Mouse (Mus musculus) MEL (cell line): Measurements from ENCODE around the gene Asb3. TPM values are rescaled to one million over a fixed set of nuclear protein-coding genes. Genes with fewer than 3 reads are reported as not detected.
A peak's percentile ranks its signal among the peaks of the same experiment; 100 is the strongest.

ENCODE experiments used
- DNase-seq: peaks from one replicate; pipeline ENCODE4 v3.0.0; 2011; ENCODE audit warnings: low read depth, low spot score
- H3K27ac ChIP-seq: 2 replicates; pipeline ENCODE4 v1.5.1; 2012; ENCODE audit warnings: low read depth, mild to moderate bottlenecking, control low read depth, low read length, moderate library complexity; ENCODE audit not compliant: control insufficient read depth
- H3K27me3 ChIP-seq, 2 experiments: fragments of 150-350 bp in 1 of 2; sonication (generic) in 1 of 2; 2 replicates each; pipeline ENCODE4 v1.6.1; 2012; ENCODE audit warnings: low read length in 2 of 2, mild to moderate bottlenecking in 2 of 2, improper control_type of control experiment in 1 of 2, moderate library complexity in 1 of 2; ENCODE audit not compliant: insufficient read depth in 2 of 2, control insufficient read depth in 1 of 2
- H3K36me3 ChIP-seq, 2 experiments: 2 replicates each; pipeline ENCODE4 v1.6.1; 2012 to 2014; ENCODE audit warnings: low read length in 2 of 2, improper control_type of control experiment in 1 of 2, inconsistent platforms in 1 of 2, mild to moderate bottlenecking in 1 of 2; ENCODE audit not compliant: insufficient read depth in 2 of 2, control insufficient read depth in 1 of 2
- H3K4me1 ChIP-seq, 2 experiments: fragments of 150-350 bp in 1 of 2; sonication (generic) in 1 of 2; 2 replicates each; pipeline ENCODE4 v1.6.1; 2012; ENCODE audit warnings: low read length in 2 of 2, improper control_type of control experiment in 1 of 2, mild to moderate bottlenecking in 1 of 2; ENCODE audit not compliant: insufficient read depth in 2 of 2, control insufficient read depth in 1 of 2
- H3K4me3 ChIP-seq, 2 experiments: fragments of 150-350 bp in 1 of 2; sonication (generic) in 1 of 2; 2 replicates each; pipeline ENCODE4 v1.5.1; 2012; ENCODE audit warnings: low read depth in 2 of 2, low read length in 2 of 2, mild to moderate bottlenecking in 2 of 2, moderate library complexity in 2 of 2, control low read depth in 1 of 2, improper control_type of control experiment in 1 of 2; ENCODE audit not compliant: control insufficient read depth in 1 of 2, insufficient read depth in 1 of 2
- H3K79me2 ChIP-seq: 2 replicates; pipeline ENCODE4 v1.6.1; 2012; ENCODE audit warnings: mild to moderate bottlenecking, low read length, moderate library complexity; ENCODE audit not compliant: control insufficient read depth, poor library complexity, insufficient read depth
- H3K9ac ChIP-seq: 2 replicates; pipeline ENCODE4 v1.6.1; 2012; ENCODE audit warnings: low read depth, mild to moderate bottlenecking, control low read depth, low read length, moderate library complexity; ENCODE audit not compliant: control insufficient read depth, poor library complexity, severe bottlenecking
- H3K9me3 ChIP-seq: fragments of 150-350 bp; sonication (generic); replicated peaks from 2 replicates; pipeline ENCODE4 v1.6.1; 2012; ENCODE audit warnings: mild to moderate bottlenecking, low read length, improper control_type of control experiment, moderate library complexity; ENCODE audit not compliant: insufficient read depth
- BHLHE40 ChIP-seq: IDR thresholded peaks from 2 replicates; pipeline ENCODE4 v1.6.1; 2012; ENCODE audit warnings: low read depth, mild to moderate bottlenecking, inconsistent platforms, low read length, improper control_type of control experiment, borderline replicate concordance
- CHD1 ChIP-seq: IDR thresholded peaks from 2 replicates; pipeline ENCODE4 v1.6.1; 2012; ENCODE audit warnings: low read depth, mild to moderate bottlenecking, inconsistent platforms, low read length, improper control_type of control experiment
- CHD2 ChIP-seq: IDR thresholded peaks from 2 replicates; pipeline ENCODE4 v1.6.1; 2011; ENCODE audit warnings: low read length, improper control_type of control experiment
- CTCF ChIP-seq, 3 experiments: IDR thresholded peaks in 2 of 3; conservative IDR thresholded peaks in 1 of 3; 2 replicates each; pipeline ENCODE4 v1.5.1; 2011 to 2012; ENCODE audit warnings: low read length in 3 of 3, low read depth in 2 of 3, mild to moderate bottlenecking in 2 of 3, improper control_type of control experiment in 1 of 3, inconsistent platforms in 1 of 3, mixed read lengths in 1 of 3, moderate library complexity in 1 of 3; ENCODE audit not compliant: control insufficient read depth in 1 of 3, insufficient read depth in 1 of 3, poor library complexity in 1 of 3, severe bottlenecking in 1 of 3
- E2F4 ChIP-seq: IDR thresholded peaks from 2 replicates; pipeline ENCODE4 v1.6.1; 2011; ENCODE audit warnings: low read depth, low read length, improper control_type of control experiment, borderline replicate concordance
- ELF1 ChIP-seq: IDR thresholded peaks from 2 replicates; pipeline ENCODE4 v1.6.1; 2014; ENCODE audit warnings: low read depth, mild to moderate bottlenecking, inconsistent platforms, low read length, improper control_type of control experiment, moderate library complexity
- EP300 ChIP-seq, 2 experiments: IDR thresholded peaks; 2 replicates each; pipeline ENCODE4 v1.6.1; 2011; ENCODE audit warnings: improper control_type of control experiment in 2 of 2, low read length in 2 of 2, low read depth in 1 of 2, mild to moderate bottlenecking in 1 of 2
- ETS1 ChIP-seq: IDR thresholded peaks from 2 replicates; pipeline ENCODE4 v1.6.1; 2012; ENCODE audit warnings: low read depth, mild to moderate bottlenecking, inconsistent platforms, low read length, improper control_type of control experiment, moderate library complexity
- GABPA ChIP-seq: IDR thresholded peaks from 2 replicates; pipeline ENCODE4 v1.6.1; 2012; ENCODE audit warnings: low read depth, mild to moderate bottlenecking, inconsistent platforms, low read length, improper control_type of control experiment, moderate library complexity
- GATA1 ChIP-seq: IDR thresholded peaks from 2 replicates; pipeline ENCODE4 v1.6.1; 2011; ENCODE audit warnings: low read depth, low read length, improper control_type of control experiment
- HCFC1 ChIP-seq: IDR thresholded peaks from 2 replicates; pipeline ENCODE4 v1.6.1; 2012; ENCODE audit warnings: low read depth, mild to moderate bottlenecking, inconsistent platforms, low read length, improper control_type of control experiment, moderate library complexity
- JUND ChIP-seq: IDR thresholded peaks from 2 replicates; pipeline ENCODE4 v1.6.1; 2011; ENCODE audit warnings: low read depth, mild to moderate bottlenecking, improper control_type of control experiment, low read length
- KAT2A ChIP-seq: conservative IDR thresholded peaks from 2 replicates; pipeline ENCODE4 v1.6.1; 2012; ENCODE audit warnings: low read depth, low read length, improper control_type of control experiment, inconsistent platforms
- MAFK ChIP-seq: IDR thresholded peaks from 2 replicates; pipeline ENCODE4 v1.6.1; 2011; ENCODE audit warnings: low read depth, mild to moderate bottlenecking, low read length, improper control_type of control experiment, borderline replicate concordance
- MAX ChIP-seq: IDR thresholded peaks from 2 replicates; pipeline ENCODE4 v1.6.1; 2011; ENCODE audit warnings: low read length, improper control_type of control experiment
- MEF2A ChIP-seq: IDR thresholded peaks from 2 replicates; pipeline ENCODE4 v1.6.1; 2014; ENCODE audit warnings: low read depth, mild to moderate bottlenecking, inconsistent platforms, low read length, improper control_type of control experiment; ENCODE audit not compliant: poor library complexity, insufficient replicate concordance, severe bottlenecking; ENCODE audit errors: extremely low read depth
- MXI1 ChIP-seq: IDR thresholded peaks from 2 replicates; pipeline ENCODE4 v1.6.1; 2011; ENCODE audit warnings: mild to moderate bottlenecking, low read depth, low read length, improper control_type of control experiment
- MYB ChIP-seq: IDR thresholded peaks from 2 replicates; pipeline ENCODE4 v1.6.1; 2011; ENCODE audit warnings: mild to moderate bottlenecking, low read depth, low read length, improper control_type of control experiment
- MYC ChIP-seq: IDR thresholded peaks from 2 replicates; pipeline ENCODE4 v1.6.1; 2011; ENCODE audit warnings: low read depth, mild to moderate bottlenecking, low read length, improper control_type of control experiment, moderate library complexity
- NELFE ChIP-seq: IDR thresholded peaks from 2 replicates; pipeline ENCODE4 v1.6.1; 2011; ENCODE audit warnings: low read depth, low read length, improper control_type of control experiment
- NRF1 ChIP-seq: IDR thresholded peaks from 2 replicates; pipeline ENCODE4 v1.6.1; 2014; ENCODE audit warnings: low read depth, mild to moderate bottlenecking, inconsistent platforms, low read length, improper control_type of control experiment, moderate library complexity; ENCODE audit not compliant: poor library complexity, insufficient read depth, severe bottlenecking
- POLR2A ChIP-seq, 2 experiments: IDR thresholded peaks; 2 replicates each; pipeline ENCODE4 v1.6.1; 2011 to 2012; ENCODE audit warnings: low read length in 2 of 2, mild to moderate bottlenecking in 2 of 2, control low read depth in 1 of 2, improper control_type of control experiment in 1 of 2, low read depth in 1 of 2, moderate library complexity in 1 of 2; ENCODE audit not compliant: control insufficient read depth in 1 of 2, insufficient read depth in 1 of 2, poor library complexity in 1 of 2
- POLR2AphosphoS2 ChIP-seq: IDR thresholded peaks from 2 replicates; pipeline ENCODE4 v1.6.1; 2011; ENCODE audit warnings: low read length, improper control_type of control experiment
- POLR2AphosphoS5 ChIP-seq: IDR thresholded peaks from 2 replicates; pipeline ENCODE4 v1.6.1; 2012; ENCODE audit warnings: low read depth, borderline replicate concordance, mild to moderate bottlenecking, inconsistent platforms, low read length, moderate library complexity, mixed read lengths
- RAD21 ChIP-seq: IDR thresholded peaks from 2 replicates; pipeline ENCODE4 v1.6.1; 2011; ENCODE audit warnings: mild to moderate bottlenecking, low read depth, low read length, improper control_type of control experiment
- RCOR1 ChIP-seq: IDR thresholded peaks from 2 replicates; pipeline ENCODE4 v1.6.1; 2012; ENCODE audit warnings: low read depth, mild to moderate bottlenecking, inconsistent platforms, low read length, improper control_type of control experiment
- SIN3A ChIP-seq: IDR thresholded peaks from 2 replicates; pipeline ENCODE4 v1.6.1; 2012; ENCODE audit warnings: low read length, improper control_type of control experiment, inconsistent platforms
- SMC3 ChIP-seq: IDR thresholded peaks from 2 replicates; pipeline ENCODE4 v1.6.1; 2011; ENCODE audit warnings: low read depth, low read length, improper control_type of control experiment
- TBP ChIP-seq: IDR thresholded peaks from 2 replicates; pipeline ENCODE4 v1.8.0; 2011; ENCODE audit warnings: low read depth, low read length, improper control_type of control experiment
- TCF12 ChIP-seq: IDR thresholded peaks from 2 replicates; pipeline ENCODE4 v1.6.1; 2014; ENCODE audit warnings: low read depth, mild to moderate bottlenecking, inconsistent platforms, low read length, improper control_type of control experiment, moderate library complexity
- UBTF ChIP-seq: IDR thresholded peaks from 2 replicates; pipeline ENCODE4 v1.6.1; 2012; ENCODE audit warnings: low read depth, mild to moderate bottlenecking, inconsistent platforms, low read length, improper control_type of control experiment, moderate library complexity, borderline replicate concordance; ENCODE audit not compliant: insufficient read depth
- USF2 ChIP-seq, 2 experiments: IDR thresholded peaks; 2 replicates each; pipeline ENCODE4 v1.6.1; 2011 to 2012; ENCODE audit warnings: improper control_type of control experiment in 2 of 2, low read length in 2 of 2, borderline replicate concordance in 1 of 2, inconsistent platforms in 1 of 2, low read depth in 1 of 2, mild to moderate bottlenecking in 1 of 2; ENCODE audit not compliant: insufficient read depth in 1 of 2
- ZC3H11A ChIP-seq: IDR thresholded peaks from 2 replicates; pipeline ENCODE4 v1.6.1; 2012; ENCODE audit warnings: low read depth, mild to moderate bottlenecking, inconsistent platforms, low read length, improper control_type of control experiment
- ZKSCAN1 ChIP-seq: IDR thresholded peaks from 2 replicates; pipeline ENCODE4 v1.6.1; 2012; ENCODE audit warnings: low read depth, mild to moderate bottlenecking, inconsistent platforms, low read length, improper control_type of control experiment, moderate library complexity
- ZMIZ1 ChIP-seq: IDR thresholded peaks from 2 replicates; pipeline ENCODE4 v1.6.1; 2012; ENCODE audit warnings: low read depth, mild to moderate bottlenecking, inconsistent platforms, low read length, improper control_type of control experiment, moderate library complexity
- ZNF384 ChIP-seq: IDR thresholded peaks from 2 replicates; pipeline ENCODE4 v1.6.1; 2012; ENCODE audit warnings: low read depth, mild to moderate bottlenecking, inconsistent platforms, low read length, improper control_type of control experiment
- polyA plus RNA-seq, 2 experiments: library from polyadenylated mRNA; stranded (reverse) in 1 of 2; unstranded in 1 of 2; fragments of >175 nt in 1 of 2; fragments of >200 nt in 1 of 2; gene quantifications; 2 replicates each; pipeline versions ENCODE4 v1.2.1 to v1.2.4; 2012; ENCODE audit warnings: low replicate concordance in 2 of 2, low read depth in 1 of 2; ENCODE audit not compliant: insufficient read length in 2 of 2, insufficient read depth in 1 of 2, missing spikeins in 1 of 2
- total RNA-seq: library from RNA; depleted of rRNA; stranded (reverse); fragments of 300-350 nt; gene quantifications from 2 replicates; pipeline ENCODE4 v1.2.3, GENCODE M21; 2012

The Asb3 gene
- total and polyA plus RNA-seq, 3 experiments, result 7.9 to 14.3 TPM; not detected in 1

GRCm38 (mm10) chr11:31001169-31001908 lies 116.1 kb downstream of the Asb3 start:
- H3K4me3 ChIP-seq, result peak overlapping the region; percentile 24 to 72; a peak in 3 of 4 replicates
- peaks cover 2% of the 10 kb centered on the region; the same call in 1 of the 2 replicates for H3K79me2 ChIP-seq
- H3K9ac ChIP-seq, result peak overlapping the region; percentile 41
- no peaks in the 10 kb centered on the region for H3K27me3 ChIP-seq
- H3K9me3 ChIP-seq, result no peaks in the 10 kb centered on the region
- DNase-seq, result peak; percentile 88
- H3K36me3 ChIP-seq, result peaks cover 0 to 41% of the 10 kb centered on the region in 2 experiments; a peak in 2 of 4 replicates
- peaks cover 24 to 33% of the 10 kb centered on the region in 2 experiments for H3K4me1 ChIP-seq
- H3K27ac ChIP-seq, result peak overlapping the region; percentile 90
- no peak for TF ChIP-seq POLR2A (IDR thresholded peaks at IDR 0.05; ENCODE audit: control insufficient read depth in 1 of 2, insufficient read depth in 1 of 2, low read depth in 1 of 2, low read length in 2 of 2, poor library complexity in 1 of 2)
- peak; percentile 85 for TF ChIP-seq MAX
- peak; percentile 96 for TF ChIP-seq TCF12
- peak; percentile 81 for TF ChIP-seq SIN3A
- no peak for TF ChIP-seq ZMIZ1
- TF ChIP-seq KAT2A, result peak; percentile 8
- no peak for TF ChIP-seq SMC3
- peak; percentile 62 for TF ChIP-seq HCFC1
- TF ChIP-seq EP300 (IDR thresholded peaks at IDR 0.05; ENCODE audit: low read depth in 1 of 2, low read length in 2 of 2), result peak; percentile 90 to 92
- peak; percentile 35; the same call in 1 of the 2 replicates for TF ChIP-seq TBP
- TF ChIP-seq ZC3H11A, result no peak
- TF ChIP-seq E2F4, result no peak
- TF ChIP-seq ZKSCAN1, result no peak
- TF ChIP-seq MXI1, result peak; percentile 95
- no peak for TF ChIP-seq NRF1
- no peak for TF ChIP-seq RAD21
- no peak for TF ChIP-seq USF2 (IDR thresholded peaks at IDR 0.05; ENCODE audit: borderline replicate concordance in 1 of 2, insufficient read depth in 1 of 2, low read depth in 1 of 2, low read length in 2 of 2)
- TF ChIP-seq MAFK, result no peak
- TF ChIP-seq RCOR1, result no peak; the same call in 1 of the 2 replicates
- TF ChIP-seq CHD1, result no peak
- peak; percentile 92 for TF ChIP-seq ETS1
- peak; percentile 95 for TF ChIP-seq GATA1
- no peak for TF ChIP-seq CHD2
- no peak for TF ChIP-seq MYB
- TF ChIP-seq ZNF384, result no peak
- no peak for TF ChIP-seq UBTF
- TF ChIP-seq GABPA, result no peak
- TF ChIP-seq POLR2AphosphoS2, result peak; percentile 39; the same call in 1 of the 2 replicates
- TF ChIP-seq BHLHE40, result no peak
- TF ChIP-seq ELF1, result no peak
- TF ChIP-seq JUND, result no peak
- no peak for TF ChIP-seq POLR2AphosphoS5
- no peak for TF ChIP-seq CTCF (IDR thresholded peaks at IDR 0.05 in 2 of 3, conservative IDR thresholded peaks at IDR 0.05 in 1 of 3; ENCODE audit: control insufficient read depth in 1 of 3, insufficient read depth in 1 of 3, low read depth in 2 of 3, low read length in 3 of 3, poor library complexity in 1 of 3, severe bottlenecking in 1 of 3)
- TF ChIP-seq MEF2A, result peak; percentile 80; the same call in 1 of the 2 replicates
- no peak for TF ChIP-seq NELFE
- TF ChIP-seq MYC, result peak; percentile 88; the same call in 1 of the 2 replicates
